Mouse (Mus musculus) lung, postnatal 4 days (tissue): ENCODE data around the gene Maml3.

Source experiments
- DNase-seq, 2 experiments: peaks; one replicate each; pipeline ENCODE4 v3.0.0; 2021

Maml3 gene

DNA sequence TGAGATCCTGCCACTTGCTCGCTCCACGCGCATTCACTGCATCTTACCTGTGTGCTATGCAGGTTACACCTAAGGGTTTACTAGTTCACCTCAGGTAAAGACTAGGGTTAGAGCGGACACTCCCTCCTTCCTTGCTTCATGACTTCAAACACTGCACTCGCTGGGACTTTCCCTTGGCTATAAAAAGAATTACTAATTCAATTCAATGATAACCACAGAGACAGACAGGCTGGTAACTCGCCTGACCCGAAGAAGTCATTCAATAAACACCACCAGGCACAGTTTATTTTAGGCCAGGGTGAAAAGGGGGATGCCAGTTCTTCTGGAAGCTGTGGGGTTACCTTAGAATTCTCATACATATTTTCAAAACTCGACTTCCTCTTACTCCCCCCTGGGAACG lies 199.0 kb downstream of the Maml3 start:
- DNase-seq: no peak

DNA sequence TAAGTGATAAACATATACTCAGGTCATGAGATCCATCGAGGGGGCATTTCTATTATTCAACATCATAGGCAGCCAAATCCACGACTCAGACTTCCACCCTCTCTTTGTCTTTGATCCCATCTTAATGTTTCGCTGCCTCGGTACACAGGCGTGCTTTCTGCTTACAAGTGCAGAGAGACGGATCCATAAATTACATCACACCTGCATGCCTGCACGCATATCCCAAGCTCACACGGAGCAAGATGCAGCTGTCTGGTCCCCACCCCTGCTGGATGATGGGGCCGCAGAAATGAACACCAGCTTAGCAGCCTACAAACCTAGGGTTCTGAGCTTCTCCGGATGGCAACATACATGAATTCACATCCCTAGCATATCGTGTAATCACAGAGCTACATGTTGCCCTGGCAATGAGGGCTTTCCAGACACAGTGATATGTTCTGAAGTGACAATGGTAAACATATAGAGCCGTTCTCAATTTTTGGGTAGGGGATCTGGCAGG lies 200.5 kb downstream of the Maml3 start:
- no peak for DNase-seq

- DNase-seq: no peak
These were observed 203.7 kb downstream of the Maml3 start for GRCm38 (mm10) chr3:51901151-51901550.

DNA sequence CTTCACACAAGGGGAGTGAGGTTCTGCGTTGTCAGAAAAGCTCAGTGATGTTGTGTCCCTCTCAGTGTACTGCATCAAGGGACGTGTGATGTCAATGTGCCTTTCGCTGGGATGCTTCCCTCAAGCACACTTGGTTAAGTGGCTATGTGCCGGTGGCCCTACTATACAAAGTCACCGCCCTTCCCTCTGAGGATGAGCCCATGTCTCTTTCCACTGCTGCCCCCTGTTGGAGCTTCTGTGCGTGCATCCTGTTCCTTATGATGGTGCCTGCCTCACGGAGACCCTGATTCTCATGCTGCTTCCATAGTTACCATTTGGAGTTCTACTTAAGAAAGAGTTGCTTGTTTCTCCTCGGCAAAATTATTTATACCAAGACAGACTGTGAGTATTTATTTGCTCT lies 210.4 kb downstream of the Maml3 start:
- DNase-seq: no peak

DNA sequence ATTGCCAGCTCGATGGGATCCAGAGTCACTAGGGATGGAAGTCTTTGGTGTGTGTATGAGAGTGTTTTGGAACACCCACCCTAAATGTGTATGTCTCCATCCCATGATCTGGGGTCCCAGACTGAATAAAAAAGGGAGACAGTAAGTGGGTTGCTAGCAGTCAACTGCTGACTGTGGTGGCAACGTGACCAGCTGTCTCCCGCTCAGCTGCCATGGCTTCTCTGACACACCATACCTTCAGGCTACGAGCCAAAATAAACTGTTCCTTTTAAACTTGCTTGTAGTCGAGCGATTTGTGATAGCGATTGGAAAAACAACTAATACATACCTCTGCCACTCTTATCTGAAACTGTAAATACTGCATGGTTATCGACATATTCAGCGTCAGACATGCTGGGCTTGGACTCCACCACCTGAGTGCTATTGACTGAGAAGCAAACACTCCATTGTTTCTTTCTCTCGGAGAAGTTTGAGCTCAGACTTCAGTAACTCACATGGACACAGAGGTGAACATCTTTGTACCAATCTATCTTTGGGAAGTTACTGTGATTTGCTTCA lies 213.2 kb downstream of the Maml3 start:
- no peak for DNase-seq

DNA sequence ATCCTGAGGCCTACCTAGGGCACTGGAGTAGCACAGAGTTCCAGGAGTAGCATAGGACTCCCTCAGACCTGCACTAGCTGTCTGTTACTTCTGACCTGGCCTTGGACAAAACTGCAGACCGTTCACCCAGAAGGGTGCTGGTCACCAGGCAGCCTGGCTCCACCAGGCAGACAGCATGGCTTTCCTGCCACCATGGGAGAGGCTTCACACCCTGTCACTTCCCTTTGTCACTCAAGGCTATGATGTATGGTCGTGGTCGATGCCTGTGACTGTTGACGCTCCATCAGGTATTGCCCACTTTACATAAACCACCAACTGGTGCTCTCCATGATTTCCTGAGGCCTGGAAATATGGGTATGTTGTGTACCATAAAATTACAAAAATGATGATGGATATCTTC lies 214.7 kb downstream of the Maml3 start:
- no peak for DNase-seq

GRCm38 (mm10) chr3:51889776-51890175 lies 215.1 kb downstream of the Maml3 start:
- DNase-seq: peak; percentile 54 to 72

GRCm38 (mm10) chr3:51888662-51889433 lies 216.0 kb downstream of the Maml3 start:
- no peak for DNase-seq

DNA sequence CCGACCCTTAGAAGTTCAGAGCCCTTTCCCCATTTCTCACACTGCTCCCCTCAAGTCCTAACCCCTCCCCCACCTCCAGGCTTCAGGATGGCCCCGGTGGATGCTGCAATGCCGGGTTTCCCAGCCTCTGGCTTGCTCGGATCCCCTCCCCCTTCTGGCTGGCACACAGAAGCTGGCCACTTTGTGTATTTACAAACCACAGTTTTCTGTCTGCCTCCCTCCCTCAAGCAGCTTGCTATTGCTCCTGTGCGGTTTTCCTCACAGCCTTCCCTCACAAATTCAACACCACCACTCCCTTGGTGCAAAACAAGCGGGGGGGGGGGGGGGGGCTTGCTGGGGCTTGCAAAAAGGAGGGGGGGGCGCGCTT lies 216.6 kb downstream of the Maml3 start:
- DNase-seq: peak in 1 of 2 experiments; percentile 47

- DNase-seq: peak; percentile 24 to 45
These were observed 219.0 kb downstream of the Maml3 start for GRCm38 (mm10) chr3:51885920-51886319.

GRCm38 (mm10) chr3:51885487-51885886 lies 219.4 kb downstream of the Maml3 start:
- no peak for DNase-seq

DNA sequence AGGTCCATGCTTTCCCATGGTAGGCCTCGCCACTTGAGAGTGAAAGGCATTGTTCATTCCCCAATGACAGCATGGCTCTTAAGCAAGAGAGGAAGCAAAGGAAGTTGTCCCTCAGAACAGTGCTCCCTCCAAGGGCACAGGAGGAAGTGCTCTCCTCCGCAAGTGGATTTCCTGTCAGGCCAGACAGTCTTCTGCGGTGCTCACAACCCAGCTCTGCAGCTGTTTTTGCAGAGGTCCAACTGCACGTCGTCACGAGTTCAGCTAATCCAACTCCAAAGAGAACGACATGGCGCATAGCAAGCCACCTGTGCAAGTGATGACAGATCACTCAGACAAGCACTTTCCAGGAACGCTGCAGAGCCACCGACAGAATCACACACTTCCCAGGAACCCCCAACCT lies 222.9 kb downstream of the Maml3 start:
- peak; percentile 42 to 57 for DNase-seq

GRCm38 (mm10) chr3:51881393-51881792 lies 223.5 kb downstream of the Maml3 start:
- DNase-seq: no peak

GRCm38 (mm10) chr3:51880506-51881036 lies 224.3 kb downstream of the Maml3 start:
- DNase-seq: no peak

GRCm38 (mm10) chr3:51879211-51879610 lies 225.7 kb downstream of the Maml3 start:
- DNase-seq: no peak

GRCm38 (mm10) chr3:51878577-51878976 lies 226.3 kb downstream of the Maml3 start:
- no peak for DNase-seq

DNA sequence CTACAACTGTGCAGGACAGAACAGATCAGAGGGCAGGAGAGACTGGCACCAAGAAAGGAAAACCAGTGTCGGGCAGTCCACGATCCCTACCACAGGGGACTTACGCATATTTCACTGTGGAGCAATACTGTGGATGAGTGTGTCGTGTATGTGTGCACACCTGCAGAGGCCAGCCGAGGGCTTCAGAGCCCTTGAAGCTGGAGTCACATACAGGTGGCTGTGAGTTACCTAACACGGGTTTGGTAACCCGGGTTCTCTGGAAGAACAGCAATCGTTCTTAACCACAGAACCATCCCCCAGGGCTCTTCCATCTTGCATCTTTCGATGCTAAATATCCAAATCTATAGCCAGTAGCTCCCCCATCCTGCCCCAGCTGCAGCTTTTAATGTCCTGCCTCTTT lies 228.1 kb downstream of the Maml3 start:
- DNase-seq: no peak

DNA sequence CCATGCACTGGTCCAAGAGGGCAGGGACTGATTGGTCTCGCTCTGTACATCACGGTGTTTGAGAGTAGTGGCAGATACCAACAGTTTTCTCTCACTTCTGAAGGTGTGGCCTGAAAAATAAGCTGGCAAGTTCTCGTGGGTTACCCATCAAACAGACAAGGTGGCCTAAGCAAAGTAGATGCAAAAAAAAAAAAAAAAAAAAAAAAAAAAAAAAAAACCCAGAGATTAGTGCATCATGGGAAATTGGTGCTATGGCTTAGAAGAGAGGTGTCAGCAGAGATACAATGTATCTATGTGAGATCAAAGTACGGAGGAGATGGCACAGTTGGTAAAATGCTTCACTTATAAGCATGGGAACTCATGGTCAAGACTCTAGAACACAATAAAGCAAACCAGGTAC lies 229.2 kb downstream of the Maml3 start:
- no peak for DNase-seq

GRCm38 (mm10) chr3:51874252-51874651 lies 230.6 kb downstream of the Maml3 start:
- no peak for DNase-seq

DNA sequence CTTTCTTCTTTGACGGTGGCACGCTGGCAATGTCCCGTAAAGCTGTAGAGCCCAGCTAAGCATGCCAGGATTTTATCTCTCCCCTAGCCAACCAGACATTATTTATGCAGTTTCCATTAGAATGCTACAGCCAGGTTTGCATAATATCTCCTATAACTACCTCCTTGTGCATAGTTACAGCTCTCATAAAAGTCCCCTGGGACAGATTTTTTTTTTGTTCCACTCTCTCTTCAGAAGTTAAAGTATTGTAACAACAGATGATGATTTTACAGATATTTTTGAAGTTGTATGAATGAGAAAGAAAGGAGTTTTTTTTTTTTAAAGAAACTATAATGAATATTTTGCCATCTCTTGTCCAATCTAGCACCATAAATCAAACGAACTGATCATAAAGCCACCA lies 232.1 kb downstream of the Maml3 start:
- no peak for DNase-seq

DNA sequence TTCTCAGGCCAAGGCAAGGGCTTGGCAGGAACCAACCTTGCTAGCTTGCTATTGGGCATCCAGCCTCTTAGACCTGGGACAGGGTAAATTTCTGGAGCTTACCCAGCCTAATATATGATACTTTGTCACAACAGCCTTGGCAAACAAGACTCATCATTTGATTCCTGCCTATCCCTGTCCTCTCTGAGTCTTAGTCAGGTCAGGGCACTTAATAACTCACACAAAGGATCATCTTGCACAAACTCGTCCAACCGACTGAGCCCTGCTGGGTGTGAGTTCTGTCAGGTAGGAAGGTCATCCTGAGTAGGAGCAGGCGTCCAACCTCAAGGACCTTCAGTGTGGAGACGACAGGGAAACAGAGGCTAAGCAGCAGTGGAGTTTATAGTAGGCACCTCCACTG lies 233.5 kb downstream of the Maml3 start:
- DNase-seq: no peak

DNA sequence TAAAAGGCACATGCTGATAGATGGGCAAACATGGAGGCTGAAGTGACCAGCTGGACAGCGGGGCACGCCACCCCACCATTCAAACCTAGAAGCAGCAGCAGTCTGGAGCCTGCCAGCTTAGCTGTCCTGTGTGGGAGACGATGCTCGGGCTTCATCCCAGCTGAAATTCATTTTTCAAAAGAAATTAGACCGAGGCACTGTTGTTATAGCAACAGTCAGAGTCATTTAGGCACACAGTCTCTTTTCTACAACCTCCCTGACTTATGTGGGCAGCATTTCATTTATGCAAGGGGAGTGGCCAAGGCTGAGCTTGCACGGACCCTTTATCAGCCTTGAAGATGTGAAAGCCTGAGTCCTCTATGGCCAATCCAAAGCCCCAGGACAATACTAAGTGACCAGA lies 234.9 kb downstream of the Maml3 start:
- no peak for DNase-seq

DNA sequence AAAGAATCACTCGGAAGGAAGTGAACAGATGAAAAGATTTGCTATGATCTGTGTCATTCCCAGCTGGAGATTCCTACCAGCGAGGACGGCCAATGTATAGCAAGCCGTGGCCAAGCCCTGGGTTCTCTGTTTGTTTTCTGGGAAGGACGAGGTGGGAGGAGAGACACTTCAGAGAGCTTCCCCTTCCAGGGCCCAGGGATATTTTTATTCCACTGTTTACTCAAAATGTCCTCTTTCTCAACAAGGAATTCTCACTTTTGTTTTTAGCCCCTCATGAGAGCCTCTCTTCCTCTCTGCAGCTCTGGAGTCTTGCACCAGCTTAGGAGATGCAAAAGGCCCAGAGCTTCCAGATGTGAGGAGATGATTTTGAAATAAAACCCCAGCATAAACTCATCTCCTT lies 236.0 kb downstream of the Maml3 start:
- DNase-seq: peak; percentile 22 to 56

- DNase-seq: no peak
These were observed 238.4 kb downstream of the Maml3 start for GRCm38 (mm10) chr3:51866446-51866845.
